Mouse (Mus musculus) Patski (cell line): ENCODE measurements at regions not wholly inside any gene's neighbourhood (a gene's known extent, or its start where the extent isn't known, plus 50 kb on each side); places are given as distances from the start of the nearest gene placed in this dataset.

Experiments used
- ATAC-seq: fragments of 100-300 bp; one replicate; pipeline ENCODE4 v1.8.0; 2021
- CTCF ChIA-PET: fragments of 350-600 bp; sonication (Branson Sonifier 250); formaldehyde crosslinking; loops from one replicate; lab custom pipeline; 2022; ENCODE audit warnings: inconsistent platforms; lab: Charles Lee
- POLR2A ChIA-PET: fragments of 350-600 bp; sonication (Branson Sonifier 250); formaldehyde crosslinking; loops from one replicate; lab custom pipeline; 2022; ENCODE audit warnings: antibody characterized with exemption, inconsistent platforms; lab: Charles Lee
- DNase-seq: peaks from one replicate; pipeline ENCODE4 v3.0.0-alpha.2; 2011; ENCODE audit warnings: low read depth, low spot score
- H3K27me3 ChIP-seq: fragments of 371-371 bp; one replicate; pipeline ENCODE4 v1.5.1; 2021
- CTCF ChIP-seq: fragments of 100-300 bp; IDR thresholded peaks from one replicate; pipeline ENCODE4 v1.5.1; 2021
- in situ Hi-C: fragments of 300-500 bp; cut with MboI; formaldehyde crosslinking; loops from 3 replicates; pipeline ENCODE4 v1.11.1; 2018; ENCODE audit warnings: low pct_unique_long_range_greater_than_20kb, mixed read lengths

GRCm38 (mm10) chr12:25991801-25992525, 423.1 kb downstream of the Rnf144a start:
- in situ Hi-C loops, result no loop called here
- H3K27me3 ChIP-seq, result peaks cover 9% of the 10 kb centered on the region
- TF ChIP-seq CTCF, result no peak
- CTCF ChIA-PET, result no interaction called here
- DNase-seq, result no peak
- ATAC-seq, result no peak
- POLR2A ChIA-PET, result no interaction called here

- in situ Hi-C loops, result no loop called here
- CTCF ChIA-PET, result no interaction called here
- ATAC-seq (no peak), DNase-seq (no peak)
- POLR2A ChIA-PET, result no interaction called here
- TF ChIP-seq CTCF, result no peak
- H3K27me3 ChIP-seq, result peaks cover 5% of the 10 kb centered on the region
Measured at GRCm38 (mm10) chr12:25982545-25982944, 432.5 kb downstream of the Rnf144a start.

- TF ChIP-seq CTCF, result no peak
- peaks cover 4% of the 10 kb centered on the region for H3K27me3 ChIP-seq
- in situ Hi-C loops, result no loop called here
- ChIA-PET POLR2A (no interaction called here), CTCF (no interaction called here)
- DNase-seq (no peak), ATAC-seq (no peak)
Measured at GRCm38 (mm10) chr12:25978335-25978734, 436.7 kb downstream of the Rnf144a start.

GRCm38 (mm10) chr12:25958584-25958983, 456.5 kb downstream of the Rnf144a start:
- H3K27me3 ChIP-seq, result peaks cover 2% of the 10 kb centered on the region
- no peak for TF ChIP-seq CTCF
- no peak for DNase-seq
- in situ Hi-C loops, result no loop called here
- ATAC-seq, result no peak
- CTCF ChIA-PET, result no interaction called here
- POLR2A ChIA-PET, result no interaction called here

- CTCF ChIA-PET, result no interaction called here
- TF ChIP-seq CTCF, result no peak
- in situ Hi-C loops, result no loop called here
- DNase-seq (no peak), ATAC-seq (no peak)
- POLR2A ChIA-PET, result no interaction called here
- H3K27me3 ChIP-seq, result no peaks in the 10 kb centered on the region
Measured at GRCm38 (mm10) chr12:25957547-25957946, 457.5 kb downstream of the Rnf144a start.

- no peak for TF ChIP-seq CTCF
- no peak for DNase-seq
- ChIA-PET CTCF (no interaction called here), POLR2A (no interaction called here)
- ATAC-seq, result no peak
- peaks cover 13% of the 10 kb centered on the region for H3K27me3 ChIP-seq
- in situ Hi-C loops, result no loop called here
Measured at GRCm38 (mm10) chr12:25947107-25947506, 467.9 kb downstream of the Rnf144a start.

- ChIA-PET CTCF (no interaction called here), POLR2A (no interaction called here)
- no peak for TF ChIP-seq CTCF
- in situ Hi-C loops, result no loop called here
- DNase-seq (no peak), ATAC-seq (no peak)
- peaks cover 16% of the 10 kb centered on the region for H3K27me3 ChIP-seq
Measured at GRCm38 (mm10) chr12:25946121-25946520, 468.9 kb downstream of the Rnf144a start.

- CTCF ChIA-PET, result no interaction called here
- in situ Hi-C loops, result no loop called here
- no peak for ATAC-seq
- DNase-seq, result no peak
- peaks cover 17% of the 10 kb centered on the region for H3K27me3 ChIP-seq
- no peak for TF ChIP-seq CTCF
- POLR2A ChIA-PET, result no interaction called here
Measured at GRCm38 (mm10) chr12:25938856-25939255, 476.2 kb downstream of the Rnf144a start.

GRCm38 (mm10) chr12:25934946-25935345, 480.1 kb downstream of the Rnf144a start:
- H3K27me3 ChIP-seq, result peaks cover 12% of the 10 kb centered on the region
- ChIA-PET CTCF (no interaction called here), POLR2A (no interaction called here)
- no peak for TF ChIP-seq CTCF
- ATAC-seq, result no peak
- in situ Hi-C loops, result no loop called here
- no peak for DNase-seq

GRCm38 (mm10) chr12:25934526-25934925, 480.5 kb downstream of the Rnf144a start:
- in situ Hi-C loops, result no loop called here
- CTCF ChIA-PET, result no interaction called here

GRCm38 (mm10) chr12:25926367-25926766, 488.7 kb downstream of the Rnf144a start:
- DNase-seq, result no peak
- H3K27me3 ChIP-seq, result no peaks in the 10 kb centered on the region
- in situ Hi-C loops, result no loop called here
- POLR2A ChIA-PET, result no interaction called here
- TF ChIP-seq CTCF, result no peak
- ATAC-seq, result no peak
- CTCF ChIA-PET, result no interaction called here

More at GRCm38 (mm10) chr12:25934526-25934925, 480.5 kb downstream of the Rnf144a start:
- TF ChIP-seq CTCF, result no peak
- peaks cover 12% of the 10 kb centered on the region for H3K27me3 ChIP-seq
- ATAC-seq (no peak), DNase-seq (no peak)
- POLR2A ChIA-PET, result no interaction called here

- H3K27me3 ChIP-seq, result no peaks in the 10 kb centered on the region
- in situ Hi-C loops, result no loop called here
- ChIA-PET POLR2A (no interaction called here), CTCF (no interaction called here)
- TF ChIP-seq CTCF, result no peak
- DNase-seq (no peak), ATAC-seq (no peak)
Measured at GRCm38 (mm10) chr12:25924526-25924925, 490.5 kb downstream of the Rnf144a start.
